Mouse (Mus musculus) CH12F3 (cell line): ENCODE measurements around the gene Efcc1.

ENCODE experiments used
- in situ Hi-C: fragments of 300-500 bp; cut with MboI; formaldehyde crosslinking; loops from 2 replicates; pipeline ENCODE4 v1.14.3; 2020; ENCODE audit warnings: low sequenced_read_pairs

Gene Efcc1

DNA sequence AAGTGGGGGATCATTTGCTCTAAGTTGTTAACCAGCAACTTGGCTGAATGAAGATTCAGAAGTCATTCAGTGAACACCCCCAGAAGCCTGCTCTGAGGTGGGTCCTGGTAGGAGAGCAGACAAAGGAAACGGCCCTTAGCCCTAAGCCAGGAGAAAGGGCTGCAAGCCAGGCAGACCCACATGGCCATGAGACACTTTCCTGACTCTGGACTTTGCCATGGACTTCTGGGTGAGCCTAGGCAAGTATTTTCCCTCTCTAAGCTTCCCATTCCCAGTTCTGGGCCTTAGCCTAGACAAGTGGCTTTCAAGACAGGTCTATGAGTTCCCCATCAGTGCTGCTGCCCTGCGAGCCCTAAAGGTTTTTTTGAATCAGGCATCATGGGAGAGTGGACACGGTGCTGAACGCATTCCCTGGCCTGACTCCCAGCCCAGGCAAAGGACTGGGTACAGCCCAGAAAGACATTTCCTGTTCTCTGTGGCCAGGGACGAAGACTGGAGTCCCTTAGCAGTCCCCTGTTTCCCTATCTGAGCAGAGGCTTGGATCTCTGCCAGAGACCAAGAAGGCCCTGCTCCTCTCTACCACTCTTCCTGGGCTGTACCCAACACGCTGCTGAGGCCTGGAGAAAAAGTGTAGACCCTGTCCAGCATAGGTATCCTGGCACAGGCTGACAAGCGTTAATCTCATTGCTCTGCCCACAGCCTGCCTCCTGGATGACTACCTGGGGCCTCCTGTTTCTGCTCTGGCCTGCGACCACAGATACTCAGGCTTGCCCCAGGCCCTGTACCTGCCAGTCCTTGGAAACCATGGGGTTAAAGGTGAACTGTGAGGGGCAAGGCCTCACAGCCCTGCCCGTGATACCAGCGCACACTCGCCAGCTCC lies 47.9 kb downstream of the Efcc1 start:
- in situ Hi-C loops: no loop called here

DNA sequence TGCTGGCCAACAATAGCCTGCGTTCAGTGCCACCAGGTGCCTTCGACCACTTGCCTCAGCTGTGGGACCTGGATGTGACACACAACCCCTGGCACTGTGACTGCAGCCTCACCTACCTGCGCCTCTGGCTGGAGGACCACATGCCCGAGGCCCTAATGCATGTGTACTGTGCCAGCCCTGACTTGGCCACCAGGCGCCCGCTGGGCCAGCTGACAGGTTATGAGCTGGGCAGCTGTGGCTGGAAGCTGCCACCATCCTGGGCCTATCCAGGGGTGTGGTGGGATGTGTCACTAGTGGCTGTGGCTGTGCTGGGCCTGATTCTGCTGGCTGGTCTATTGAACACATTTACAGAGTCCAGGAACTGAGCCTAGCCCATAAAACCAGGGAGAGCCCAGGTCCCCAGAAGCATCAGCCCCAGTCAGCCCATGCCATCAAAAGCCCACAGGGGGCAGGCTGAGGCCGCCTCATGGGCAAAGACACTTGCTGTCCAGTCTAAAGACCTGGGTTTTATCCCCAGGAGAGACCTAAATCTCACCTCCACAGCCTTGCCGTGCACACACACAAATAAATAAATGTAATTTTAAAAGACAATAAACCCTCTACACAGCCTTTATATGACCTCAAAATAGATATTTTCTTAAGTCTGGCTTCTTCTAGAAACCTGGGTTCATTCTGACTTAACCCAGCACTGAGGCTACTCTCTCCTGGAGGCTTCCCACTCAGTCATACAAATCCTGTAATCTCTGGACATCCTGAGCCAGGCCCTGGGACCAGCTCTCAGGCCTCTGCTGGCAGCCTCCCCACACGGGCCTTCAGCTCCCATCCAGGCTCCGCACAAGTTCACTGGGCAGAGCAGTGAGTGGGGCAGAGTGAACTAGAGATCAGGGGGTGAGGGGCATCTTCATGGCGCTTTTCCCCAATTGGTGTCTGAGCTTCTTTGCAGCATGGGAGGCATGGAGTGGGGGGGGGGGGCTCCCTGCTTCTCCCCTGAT lies 48.8 kb downstream of the Efcc1 start:
- in situ Hi-C loops: no loop called here

DNA sequence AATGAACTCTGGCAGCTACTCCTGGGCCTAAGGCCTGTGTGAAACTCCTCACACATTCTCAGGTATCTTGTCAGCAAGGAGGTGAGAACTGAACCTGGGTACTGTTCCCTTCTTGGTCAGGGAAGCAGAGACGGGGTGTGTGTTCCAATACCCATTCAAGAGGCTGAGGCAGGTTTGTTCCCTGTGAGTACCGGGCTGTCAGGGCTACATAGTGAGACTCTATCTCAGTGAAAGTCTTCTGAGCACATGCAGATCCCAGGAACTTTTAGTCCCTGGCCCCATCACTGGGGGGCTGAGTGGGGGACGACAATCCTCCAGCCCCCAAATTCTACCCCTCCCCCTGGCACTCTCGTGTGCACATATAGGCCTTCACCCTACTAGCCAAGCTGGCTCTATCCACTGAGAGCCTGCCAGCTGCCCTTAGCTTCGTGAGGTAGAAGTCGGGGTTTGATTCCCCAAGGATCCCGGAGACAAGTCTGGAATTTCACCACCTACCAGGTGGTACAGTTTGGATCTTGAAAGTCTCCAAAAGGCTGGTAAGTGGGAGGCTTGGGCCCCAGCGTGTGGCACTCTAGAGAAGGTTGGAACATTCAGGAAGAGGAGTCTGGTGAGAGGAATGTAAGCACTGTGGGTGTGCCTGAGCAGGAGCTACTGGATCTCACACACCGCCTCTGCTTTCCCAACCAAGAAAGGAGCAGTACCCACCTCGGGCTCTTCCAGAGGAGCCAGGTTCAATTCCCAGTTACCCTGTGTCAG lies 50.1 kb downstream of the Efcc1 start:
- in situ Hi-C loops: no loop called here

- in situ Hi-C loops: no loop called here
These were observed 53.4 kb downstream of the Efcc1 start for GRCm38 (mm10) chr6:87784033-87784432.

DNA sequence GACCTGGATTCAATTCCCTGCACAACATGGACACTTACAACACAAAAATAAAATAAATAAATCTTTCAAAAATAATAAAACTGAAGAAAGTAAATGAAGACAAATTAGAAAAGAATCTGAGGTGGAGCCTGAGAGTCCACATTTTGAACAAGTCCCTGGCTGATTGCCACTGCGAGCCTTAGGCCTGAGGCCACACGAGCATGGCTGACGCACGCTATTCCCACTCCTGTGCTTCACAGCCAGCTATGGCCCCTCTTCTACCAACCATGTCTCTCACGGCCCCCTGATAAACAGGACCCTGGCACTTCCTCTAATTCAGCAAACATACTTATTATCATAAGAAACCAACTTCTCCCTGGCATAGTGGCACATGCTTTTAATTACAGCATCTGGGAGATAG lies 56.0 kb downstream of the Efcc1 start:
- in situ Hi-C loops: no loop called here

GRCm38 (mm10) chr6:87787108-87787890 lies 56.6 kb downstream of the Efcc1 start:
- in situ Hi-C loops: no loop called here

GRCm38 (mm10) chr6:87788266-87788895 lies 57.7 kb downstream of the Efcc1 start:
- in situ Hi-C loops: no loop called here

- in situ Hi-C loops: no loop called here
These were observed 58.4 kb downstream of the Efcc1 start for GRCm38 (mm10) chr6:87788896-87789587.

DNA sequence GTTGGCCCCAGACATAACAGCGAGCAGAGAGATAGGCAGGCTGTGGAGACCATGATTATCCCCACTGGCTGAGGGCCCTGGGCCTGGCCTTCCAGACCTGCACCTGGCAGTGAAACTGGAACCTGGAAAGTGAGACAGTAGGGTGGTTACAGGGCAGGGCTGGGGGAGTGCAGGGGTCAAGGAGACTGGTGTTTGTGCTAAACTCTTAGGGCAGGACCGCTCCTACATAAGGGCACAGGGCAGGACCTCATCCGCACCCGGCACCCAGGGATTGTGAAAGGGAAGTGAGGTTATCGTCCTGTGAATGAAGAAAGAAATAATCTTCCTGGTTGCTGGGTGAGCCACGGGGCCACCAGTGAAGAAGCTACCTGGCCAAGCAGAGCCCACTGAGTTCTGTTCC lies 59.1 kb downstream of the Efcc1 start:
- in situ Hi-C loops: no loop called here

DNA sequence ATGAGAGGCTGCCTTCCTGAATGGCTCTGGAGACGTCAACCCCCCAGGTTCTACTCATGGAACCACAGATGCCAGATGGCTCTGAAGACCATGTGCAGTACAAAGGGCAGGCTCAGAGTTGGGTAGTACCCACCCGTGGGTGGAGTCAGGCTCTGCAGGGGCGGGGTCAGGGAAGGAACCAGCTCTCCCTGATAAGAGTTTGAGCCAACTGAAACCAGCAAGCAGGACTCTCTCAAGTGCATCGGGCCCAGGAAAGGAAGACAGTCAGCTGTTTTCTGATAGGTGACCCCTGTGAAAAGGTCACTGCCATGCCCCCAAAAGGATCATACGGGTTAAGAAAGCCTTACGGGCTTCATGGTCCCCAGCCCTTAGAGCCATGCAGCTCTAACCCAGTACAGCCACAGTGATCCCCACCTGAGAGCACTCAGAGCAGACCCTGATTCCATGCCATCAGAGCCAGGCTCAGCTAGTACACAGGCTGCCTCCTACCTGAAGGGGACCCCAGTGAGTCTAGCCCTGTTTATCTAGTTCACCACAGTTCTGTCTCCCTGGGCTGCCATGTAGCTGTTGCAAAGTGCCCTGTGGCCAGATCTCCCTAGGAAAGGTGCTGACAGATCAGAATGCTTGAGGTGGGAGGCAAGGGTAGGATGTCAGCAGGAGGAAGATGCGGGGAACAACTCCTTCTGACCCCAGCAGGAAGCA lies 60.3 kb downstream of the Efcc1 start:
- in situ Hi-C loops: no loop called here

GRCm38 (mm10) chr6:87791826-87792225 lies 61.2 kb downstream of the Efcc1 start:
- in situ Hi-C loops: no loop called here

DNA sequence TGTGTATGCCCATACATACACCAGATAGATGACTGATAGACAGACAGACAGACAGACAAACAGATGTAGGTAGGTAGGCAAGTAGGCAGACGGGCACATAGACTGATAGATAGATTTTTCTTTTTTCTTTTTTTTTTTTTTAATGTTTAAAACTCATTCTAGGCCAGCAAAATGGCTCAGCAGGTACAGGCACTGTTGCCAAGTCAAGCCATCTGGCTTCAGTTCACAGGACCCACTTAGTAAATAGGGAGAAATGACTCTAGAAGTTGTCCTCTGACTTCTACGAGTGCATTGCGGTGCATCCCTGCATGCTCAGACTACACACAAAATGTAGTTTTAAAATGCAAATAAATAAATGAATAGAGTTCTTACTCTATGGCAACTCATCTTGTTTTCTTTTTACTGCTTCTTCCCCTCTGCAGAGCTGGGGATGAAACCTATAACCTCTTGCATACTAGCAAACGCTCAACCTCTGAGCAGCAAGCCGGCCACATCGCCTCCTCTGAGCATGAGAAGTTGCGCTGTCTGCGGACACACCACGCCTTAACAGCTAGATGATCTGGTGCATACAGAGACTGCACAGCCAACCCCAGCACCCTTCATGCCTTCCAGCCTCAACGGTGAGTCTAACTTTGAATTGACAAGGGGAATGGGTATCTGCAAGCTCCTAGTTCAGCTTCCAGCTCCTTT lies 63.3 kb downstream of the Efcc1 start:
- in situ Hi-C loops: no loop called here

DNA sequence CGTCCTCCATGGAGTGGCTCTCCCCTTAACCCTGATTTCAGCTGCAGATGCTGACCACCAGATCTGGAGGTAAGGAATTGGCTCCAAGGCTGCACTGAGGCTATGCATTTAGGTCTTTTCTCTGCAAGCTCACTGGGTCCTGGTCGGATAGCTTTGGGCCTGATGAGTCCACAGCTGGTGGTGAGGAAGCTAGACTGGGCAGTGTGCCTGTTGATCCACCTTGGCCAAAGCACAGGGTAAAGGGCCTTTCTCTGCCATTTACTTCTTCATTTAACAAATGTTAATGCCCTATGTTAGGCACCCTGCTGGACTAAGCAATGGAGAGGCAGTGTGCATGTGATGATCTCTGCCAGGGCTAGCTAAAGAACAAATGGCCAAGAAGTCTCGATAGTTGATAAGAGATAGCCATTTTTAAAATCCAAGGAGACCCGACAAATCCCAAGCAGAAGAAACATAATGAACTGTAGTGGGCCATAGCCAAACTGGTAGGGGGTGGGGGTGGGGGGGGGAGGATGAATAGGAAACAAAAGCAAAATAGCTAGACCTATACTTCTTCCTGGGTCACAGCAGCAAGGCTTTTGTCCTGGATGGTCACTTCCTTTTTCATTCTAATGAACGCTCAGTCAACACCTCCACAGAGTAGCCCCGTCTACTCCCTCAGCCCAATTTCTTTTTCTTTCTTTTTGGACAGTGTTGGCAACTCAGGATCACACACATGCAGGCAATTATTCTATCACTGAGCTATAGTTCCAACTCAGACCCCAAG lies 64.9 kb downstream of the Efcc1 start:
- in situ Hi-C loops: no loop called here

DNA sequence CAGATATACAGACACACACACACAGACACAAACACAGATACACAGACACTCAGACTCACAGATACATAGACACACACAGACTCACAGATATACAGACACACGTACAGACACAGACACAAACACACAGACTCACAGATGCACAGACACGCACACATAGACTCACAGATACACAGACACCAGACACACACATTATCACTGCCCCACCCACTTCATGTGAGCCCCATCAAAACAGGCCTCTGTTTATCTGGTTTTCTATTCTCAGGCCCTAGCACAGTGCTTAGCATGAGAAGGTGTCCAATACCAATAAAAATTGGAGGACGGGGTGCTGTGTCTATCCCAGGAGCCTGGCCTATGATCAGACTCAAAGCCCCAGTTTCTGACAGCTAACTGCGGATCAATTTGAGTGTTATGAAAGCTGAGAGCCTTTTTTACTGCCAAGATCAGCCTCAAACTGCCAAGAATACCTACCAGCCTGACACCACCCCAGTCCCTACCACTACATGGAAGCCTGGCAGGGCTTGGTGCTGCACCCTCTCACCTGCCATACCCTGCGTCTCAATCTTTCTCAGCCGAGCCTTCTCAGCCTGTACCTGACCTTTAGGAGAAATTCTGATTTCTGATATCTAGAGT lies 65.7 kb downstream of the Efcc1 start:
- in situ Hi-C loops: no loop called here

DNA sequence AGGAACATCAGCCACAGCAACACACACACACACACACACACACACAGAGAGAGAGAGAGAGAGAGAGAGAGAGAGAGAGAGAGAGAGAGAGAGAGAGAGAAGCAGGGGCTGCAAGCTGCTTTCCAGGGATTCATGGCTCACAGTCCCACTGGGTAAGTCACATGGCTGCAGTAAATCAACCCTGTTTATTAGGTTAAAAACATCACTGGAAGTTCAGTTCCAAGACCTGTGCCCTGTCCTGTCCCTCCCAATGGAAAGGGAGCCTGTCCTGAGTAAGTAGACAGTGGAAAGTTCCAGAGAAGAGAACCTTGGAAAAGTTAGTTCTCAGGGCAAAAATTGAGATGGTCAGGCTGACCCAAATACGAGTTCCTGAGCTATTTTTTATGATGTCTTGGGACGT lies 66.7 kb downstream of the Efcc1 start:
- in situ Hi-C loops: no loop called here

- in situ Hi-C loops: no loop called here
These were observed 68.9 kb downstream of the Efcc1 start for GRCm38 (mm10) chr6:87799576-87799975.

DNA sequence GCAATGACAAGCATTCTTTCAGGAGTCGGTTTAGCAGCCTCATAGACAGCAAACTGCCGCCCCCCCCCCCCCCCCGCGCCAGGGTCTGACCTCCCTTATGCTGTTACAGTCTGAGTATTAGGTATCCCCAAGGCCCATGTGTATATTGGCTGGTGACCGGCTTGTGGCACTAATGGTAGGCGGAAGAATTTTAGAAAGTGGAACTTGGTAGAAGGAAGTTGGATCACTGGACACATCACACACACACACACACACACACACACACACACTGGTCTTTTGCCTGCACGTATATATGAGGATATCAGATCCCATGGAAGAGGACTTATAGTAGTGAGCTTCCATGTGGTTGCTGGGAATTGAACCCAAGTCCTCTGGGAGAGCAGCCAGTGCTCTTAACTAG lies 71.8 kb downstream of the Efcc1 start:
- in situ Hi-C loops: no loop called here
